Mouse (Mus musculus) gastrocnemius, postnatal 36 days (tissue): ENCODE results near the gene Trmu. TPM values are rescaled to one million over a fixed set of nuclear protein-coding genes. Genes with fewer than 3 reads are reported as not detected.

Experiments used
- total RNA-seq, 2 experiments: library from RNA; stranded (reverse); gene quantifications; 2 replicates each; pipeline ENCODE4 v1.2.3; 2021

Gene Trmu
- total RNA-seq, 2 experiments from 2014 or later = 9.1 to 12.1 TPM

Other genes with a start within 250 kb of the Trmu start
- 10 to 100 TPM; 14.5 to 16.5 TPM for gene Ppara, start 144.3 kb upstream of the Trmu start, total RNA-seq
- 10 to 100 TPM; 33.9 to 41.5 TPM for gene Cdpf1, start 67.6 kb upstream of the Trmu start, total RNA-seq
- gene Pkdrej, start 57.6 kb upstream of the Trmu start, total RNA-seq = under 1 TPM; 0.12 to 0.31 TPM
- gene Ttc38, start 47.0 kb upstream of the Trmu start, total RNA-seq = 1 to 10 TPM; 2.8 to 4.7 TPM
- gene Gtse1, start 19.6 kb upstream of the Trmu start, total RNA-seq = under 1 TPM; 0.27 to 0.28 TPM
- under 1 TPM; 0.10 to 0.37 TPM for gene Celsr1, start 154.5 kb downstream of the Trmu start, total RNA-seq
- 1 to 10 TPM; 5.1 to 5.9 TPM for gene Gramd4, start 178.4 kb downstream of the Trmu start, total RNA-seq